Mouse (Mus musculus): ENCODE results near the gene Zscan20.
"Not testable (repeated sequence)": the region's sequence is repeated elsewhere in the genome, so short reads cannot be mapped to it uniquely, and the experiment has no call there.

The Zscan20 gene

DNA sequence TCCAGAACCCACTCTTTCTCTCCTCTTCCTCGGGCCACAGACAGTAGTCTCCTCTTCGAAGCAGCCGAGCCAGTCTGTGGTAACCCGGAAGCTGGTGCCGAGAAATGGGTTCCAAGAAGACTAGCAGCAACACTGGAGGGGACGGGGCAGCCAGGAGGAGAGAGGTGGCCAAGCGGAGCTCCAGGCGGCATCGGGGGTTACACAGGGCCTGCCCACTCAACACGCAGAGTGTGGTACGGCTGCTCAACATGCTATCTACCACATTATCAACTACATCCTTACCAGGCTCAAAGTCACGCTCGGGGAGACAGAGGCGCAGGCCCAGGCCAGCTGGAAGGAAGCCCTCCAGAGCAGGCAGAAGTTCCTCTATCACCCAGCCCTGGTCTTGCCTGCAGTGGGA lies 5.9 kb upstream of the Zscan20 start:
- DNase-seq (ENCODE audit: extremely low spot score, low spot score), result no peak

DNA sequence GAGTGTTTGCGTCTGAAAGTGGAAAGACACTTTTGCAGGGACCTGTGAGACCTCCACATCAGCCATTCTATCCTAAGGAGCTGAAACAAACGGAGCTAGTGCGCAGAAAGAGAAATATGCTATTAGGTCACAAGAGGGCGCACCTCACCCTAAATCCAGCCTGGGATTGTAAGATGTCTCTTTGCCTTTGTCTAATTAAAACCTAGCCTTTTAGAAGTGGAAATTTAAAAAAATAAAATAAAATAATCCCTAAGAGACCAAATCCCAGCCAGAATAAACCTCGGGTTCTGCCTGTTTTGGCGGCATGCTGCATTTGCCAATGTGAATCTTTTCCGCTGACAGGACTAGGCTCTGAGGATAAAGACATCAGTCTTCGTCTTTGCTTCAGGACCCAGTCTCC lies 3.4 kb upstream of the Zscan20 start:
- peak; percentile 61 for DNase-seq (ENCODE audit: extremely low spot score, low spot score)

DNA sequence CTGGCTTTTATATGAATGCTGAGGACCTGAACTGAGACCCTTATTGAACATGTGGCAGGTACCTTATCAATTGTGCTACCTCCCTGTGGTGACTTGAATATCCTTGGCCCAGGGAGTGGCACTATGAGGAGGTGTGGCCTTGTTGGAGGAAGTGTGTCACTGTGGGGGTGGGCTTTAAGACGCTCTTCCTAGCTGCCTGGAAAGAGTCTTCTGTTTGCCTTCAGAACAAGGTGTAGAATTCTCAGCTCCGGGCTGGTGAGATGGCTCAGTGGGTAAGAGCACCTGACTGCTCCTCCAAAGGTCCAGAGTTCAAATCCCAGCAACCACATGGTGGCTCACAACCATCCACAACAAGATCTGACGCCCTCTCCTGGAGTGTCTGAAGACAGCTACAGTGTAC lies 1.8 kb upstream of the Zscan20 start:
- not testable (repeated sequence) for DNase-seq (ENCODE audit: extremely low spot score, low spot score)

DNA sequence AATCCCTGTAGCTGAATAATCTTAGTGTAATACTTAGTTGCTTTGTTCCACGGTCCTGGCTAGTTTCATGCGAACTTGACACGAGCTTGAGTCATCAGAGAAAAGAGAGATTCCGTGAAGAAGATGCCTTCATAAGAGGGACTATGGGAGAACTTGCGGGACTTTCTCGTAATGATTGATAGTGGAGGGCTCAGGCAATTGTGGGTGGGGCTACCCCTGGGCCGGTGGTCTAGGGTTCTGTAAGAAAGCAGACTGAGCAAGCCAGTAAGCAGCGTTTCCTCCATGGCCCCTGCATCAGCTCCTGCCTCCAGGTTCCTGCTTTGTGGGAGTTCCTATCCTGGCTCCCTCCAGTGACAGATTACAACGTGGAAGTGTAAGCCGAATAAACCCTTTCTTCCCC lies 808 bp upstream of the Zscan20 start:
- DNase-seq (ENCODE audit: extremely low spot score, low spot score), result no peak

DNA sequence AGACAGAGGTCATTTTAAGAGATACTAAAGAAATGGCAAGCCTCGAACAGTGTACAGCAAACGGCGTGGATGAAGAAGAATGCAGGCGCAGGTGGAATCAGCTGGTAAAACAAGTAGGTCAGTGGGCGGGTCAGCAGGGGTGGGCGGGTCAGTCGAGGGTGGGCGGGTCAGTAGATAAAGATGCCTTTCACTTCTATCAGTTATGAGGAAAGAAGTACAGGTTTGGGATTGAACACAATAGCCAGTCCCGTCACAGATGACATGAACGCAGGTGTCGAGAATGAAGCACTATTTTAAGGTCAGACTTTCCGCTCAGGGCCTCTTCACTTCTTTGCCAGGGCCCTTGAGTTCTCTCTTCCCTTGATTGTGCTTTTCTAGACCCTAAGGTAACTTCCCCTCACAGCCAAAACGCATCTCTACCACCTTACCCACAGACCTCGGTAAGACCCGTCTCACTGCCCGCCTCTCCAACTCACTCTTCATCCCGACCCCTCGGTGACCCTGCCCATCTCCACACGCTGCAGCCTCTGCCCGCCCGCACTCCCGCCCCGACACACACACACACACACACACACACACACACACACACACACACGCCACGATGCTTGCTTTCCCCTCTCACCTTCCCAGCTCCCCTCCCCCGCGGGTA lies 498 bp downstream of the Zscan20 start:
- DNase-seq (ENCODE audit: extremely low spot score, low spot score), result no peak

DNA sequence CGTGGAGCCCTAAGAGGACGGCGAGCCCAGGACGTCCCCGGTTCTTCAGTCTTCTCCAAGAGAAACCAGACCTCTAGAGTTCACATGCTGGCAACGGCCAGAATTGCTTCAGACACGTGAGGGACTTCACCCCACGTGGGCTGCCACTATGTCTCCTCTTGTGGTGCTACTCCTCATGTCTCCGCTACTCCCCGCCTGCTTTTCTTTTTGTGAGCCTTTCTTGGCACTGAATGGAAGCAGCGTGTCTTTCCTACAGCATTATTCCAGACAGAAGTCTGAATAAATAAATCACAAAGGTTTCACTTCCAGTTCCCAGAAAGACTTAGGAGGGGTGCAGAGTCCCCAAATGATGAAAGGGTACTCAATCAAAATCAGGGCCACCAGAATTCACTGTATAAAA lies 2.2 kb downstream of the Zscan20 start:
- no peak for DNase-seq (ENCODE audit: extremely low spot score, low spot score)

DNA sequence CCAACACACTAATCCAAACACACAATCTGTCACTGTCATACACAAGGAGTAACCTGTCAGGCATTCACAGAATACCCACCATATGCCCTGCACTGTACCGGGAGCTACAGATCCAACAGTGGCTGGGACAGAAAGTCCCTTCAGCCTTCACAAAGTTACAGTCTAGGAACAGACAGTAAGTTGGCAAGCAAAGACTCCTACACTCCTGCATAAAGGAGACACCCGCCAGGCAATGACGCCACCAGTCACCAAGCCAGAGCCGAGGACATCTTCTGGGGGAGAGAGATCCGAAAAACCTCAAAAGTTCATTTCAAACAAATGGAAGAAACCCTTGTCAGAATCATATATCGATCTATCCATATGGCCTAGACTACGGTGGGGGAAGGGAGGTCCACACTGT lies 3.3 kb downstream of the Zscan20 start:
- no peak for DNase-seq (ENCODE audit: extremely low spot score, low spot score)

DNA sequence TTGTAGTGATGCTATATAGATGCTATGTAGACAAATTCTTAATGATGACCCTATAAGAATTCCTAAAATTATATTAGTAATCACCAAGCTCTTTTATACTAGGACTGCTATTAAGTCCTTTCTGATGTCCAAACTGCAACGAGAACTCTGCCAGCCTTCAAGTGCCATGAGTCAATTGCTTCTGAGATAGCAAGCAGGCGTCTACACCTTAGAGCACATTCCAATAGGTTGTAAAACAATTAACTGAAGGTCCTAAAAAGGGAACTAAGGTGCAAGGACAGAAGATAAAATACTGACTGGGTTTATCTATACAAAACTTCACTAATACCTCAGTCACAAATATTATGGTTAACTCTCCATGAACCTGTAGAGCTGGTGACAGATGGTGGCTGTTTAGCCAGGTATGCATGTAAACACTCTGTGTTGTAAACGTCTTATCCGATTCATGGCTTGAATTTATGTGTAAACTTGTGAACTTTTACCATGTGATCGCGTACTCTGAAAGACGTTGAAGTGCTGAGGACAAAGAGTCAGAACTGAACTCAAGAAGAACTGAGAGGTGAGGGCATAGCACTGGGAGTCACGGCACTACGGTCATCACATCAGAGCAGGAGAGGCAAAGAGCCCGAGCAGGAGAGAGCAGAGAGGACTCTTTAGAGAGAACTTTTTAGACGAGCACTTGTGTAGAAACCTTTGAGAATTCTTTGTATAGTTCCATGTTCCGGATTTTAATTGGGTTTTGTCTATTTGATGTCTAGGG lies 11.9 kb downstream of the Zscan20 start:
- no peak for DNase-seq (ENCODE audit: extremely low spot score, low spot score)

DNA sequence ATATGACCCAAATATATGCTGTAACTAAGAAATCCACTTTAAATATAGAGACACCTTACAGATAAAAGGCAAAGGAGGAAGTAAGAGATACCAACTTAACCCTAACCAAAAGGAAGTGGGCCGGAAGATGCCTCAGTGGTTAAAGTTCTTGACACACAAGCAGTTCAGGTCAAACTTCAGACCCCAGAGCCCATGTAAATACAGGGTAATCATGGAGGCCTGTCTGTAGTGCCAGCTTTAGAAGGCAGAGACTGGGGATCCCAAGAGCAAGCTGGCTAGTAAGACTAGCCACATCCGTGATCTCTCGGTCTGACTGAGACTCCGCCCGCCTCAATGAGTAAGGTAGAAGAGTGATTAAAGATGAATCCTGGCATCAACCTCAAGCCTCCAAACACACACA lies 15.8 kb downstream of the Zscan20 start:
- no peak for DNase-seq (ENCODE audit: extremely low spot score, low spot score)

DNA sequence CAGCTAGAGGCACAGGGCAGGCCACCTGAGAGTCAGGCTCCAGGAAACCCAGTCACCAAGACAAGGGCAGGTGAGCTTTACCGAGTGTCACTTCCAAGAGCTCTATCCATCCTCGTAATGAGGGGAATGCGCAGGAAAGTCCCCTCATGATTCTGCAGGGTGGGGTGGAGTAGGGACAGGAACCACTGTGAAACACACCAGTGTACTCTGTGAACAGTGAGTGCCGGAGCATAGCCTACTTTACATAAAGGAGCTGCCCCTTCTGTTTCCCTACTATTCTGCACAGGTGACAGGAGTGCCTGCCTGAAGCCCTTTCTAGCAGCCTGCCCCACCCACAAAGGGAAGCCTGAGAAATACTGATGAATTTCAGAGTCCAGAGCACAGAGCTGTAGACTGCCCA lies 16.6 kb downstream of the Zscan20 start:
- no peak for DNase-seq (ENCODE audit: extremely low spot score, low spot score)

DNA sequence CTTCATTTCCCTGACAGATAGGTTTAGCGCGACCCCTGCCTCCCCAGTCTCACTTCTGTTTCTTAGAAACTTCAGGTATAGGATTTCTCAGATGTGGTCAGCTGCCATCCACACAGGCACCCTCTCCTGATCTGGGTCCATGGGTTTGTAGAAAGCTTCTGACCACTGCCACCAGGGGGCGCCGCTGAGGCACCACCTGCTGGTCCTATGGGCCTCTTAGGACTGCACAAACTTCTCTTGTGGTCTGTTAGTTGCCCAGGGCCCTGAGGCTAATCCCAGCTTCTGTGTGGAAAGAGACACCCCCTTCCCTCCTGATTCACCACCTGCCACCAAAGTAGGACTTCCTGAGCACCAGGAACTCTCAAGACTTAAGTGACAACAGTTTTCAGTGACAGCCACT lies 30.7 kb downstream of the Zscan20 start:
- DNase-seq (ENCODE audit: extremely low spot score, low spot score), result no peak

DNA sequence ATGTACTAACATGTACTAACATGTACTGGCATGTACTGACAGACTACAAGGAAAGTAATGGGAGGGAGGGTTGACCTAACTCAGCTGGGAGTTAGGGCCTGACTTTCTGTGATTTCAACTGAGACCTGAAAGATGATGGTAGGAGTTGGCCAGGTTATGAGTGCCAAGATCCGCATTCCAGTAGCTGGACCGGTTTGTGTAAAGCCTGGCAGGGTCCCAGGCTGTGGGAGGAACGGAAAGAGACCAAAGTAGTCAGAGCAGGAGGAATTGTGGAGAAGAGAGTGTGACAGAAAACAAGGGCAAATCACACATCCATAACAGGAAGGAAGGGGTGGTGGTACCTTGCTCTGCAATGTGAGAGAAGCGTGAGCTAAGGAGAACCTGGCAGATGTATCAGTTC lies 34.1 kb downstream of the Zscan20 start:
- DNase-seq (ENCODE audit: extremely low spot score, low spot score), result no peak

DNA sequence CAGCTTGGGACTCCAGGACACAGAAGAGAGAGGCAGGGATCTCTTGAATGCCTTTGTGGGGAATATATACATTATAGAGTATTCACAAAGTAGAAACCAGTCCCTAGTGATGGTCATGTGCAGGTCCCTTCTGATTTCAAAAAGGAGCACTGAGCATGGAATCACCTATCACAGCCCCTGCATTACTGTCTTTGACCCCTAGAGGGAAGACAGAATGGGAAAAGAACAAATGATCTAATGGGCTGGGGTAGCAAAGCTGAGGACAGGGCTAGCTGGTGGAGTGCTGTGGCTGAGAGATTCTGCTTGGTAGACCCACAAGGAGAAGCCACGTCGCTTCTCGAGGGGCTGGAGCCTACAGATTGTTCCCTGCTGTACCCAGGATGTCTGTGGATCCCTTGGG lies 49.6 kb downstream of the Zscan20 start:
- no peak for DNase-seq (ENCODE audit: extremely low spot score, low spot score)

DNA sequence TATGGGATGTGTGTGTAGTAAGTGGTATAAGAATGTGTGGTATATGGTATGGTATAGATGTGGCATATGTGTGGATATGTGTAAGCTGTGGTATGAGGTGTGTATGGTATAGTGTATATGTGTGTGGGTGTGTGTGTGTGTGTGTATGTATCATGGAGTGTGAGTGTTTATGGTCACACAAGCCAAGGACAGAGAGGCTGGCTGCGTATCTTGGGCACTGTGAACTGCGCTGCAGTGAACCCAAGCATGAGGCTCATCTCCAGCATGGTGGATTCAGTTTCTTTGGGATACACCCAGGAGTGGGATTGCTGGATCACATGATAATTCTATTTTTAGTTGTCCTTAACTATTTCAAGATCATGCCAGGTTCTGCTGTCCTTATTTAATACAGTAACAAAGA lies 55.7 kb downstream of the Zscan20 start:
- no peak for DNase-seq (ENCODE audit: extremely low spot score, low spot score)

DNA sequence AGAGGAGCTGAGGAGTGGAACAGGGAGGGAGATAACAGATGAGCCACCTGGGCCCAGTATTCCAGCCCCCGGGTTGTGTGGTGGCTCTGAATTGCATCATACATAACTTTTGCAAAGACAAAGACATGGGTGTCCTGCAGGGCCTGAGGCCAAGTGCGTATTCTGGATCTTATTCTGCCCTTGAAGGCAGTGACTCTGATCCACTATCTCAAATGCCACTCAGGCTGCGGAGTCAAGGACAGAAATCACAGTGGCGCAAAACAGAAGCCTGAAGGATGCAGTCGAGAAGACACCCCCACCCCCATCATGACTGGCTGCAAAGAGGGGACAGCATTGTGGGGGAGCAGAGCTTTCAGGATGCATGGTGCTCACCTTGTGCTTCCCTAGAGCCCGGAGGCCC lies 59.1 kb downstream of the Zscan20 start:
- no peak for DNase-seq (ENCODE audit: extremely low spot score, low spot score)

DNA sequence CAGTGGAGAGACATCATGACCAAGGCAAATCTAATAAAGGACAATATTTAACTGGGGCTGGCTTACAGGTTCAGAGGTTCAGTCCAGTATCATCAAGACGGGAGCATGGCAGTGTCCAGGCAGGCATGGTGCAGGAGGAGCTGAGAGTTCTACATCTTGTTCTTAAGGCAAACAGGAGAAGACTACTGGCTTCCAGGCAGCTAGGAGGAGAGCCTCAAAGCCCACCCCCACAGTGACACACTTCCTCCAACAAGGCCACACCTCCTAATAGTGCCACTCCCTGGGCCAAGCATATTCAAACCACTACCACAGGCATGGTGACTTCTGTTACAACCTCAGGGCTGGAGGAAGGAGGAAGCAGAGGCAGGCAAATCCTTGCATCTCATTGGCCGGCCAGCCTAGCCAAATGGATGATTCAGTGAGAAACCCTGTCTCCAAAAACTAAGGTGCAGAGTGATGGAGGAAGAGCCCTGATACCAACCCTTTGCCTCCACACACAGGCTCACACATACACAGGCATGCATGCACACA lies 65.9 kb downstream of the Zscan20 start:
- not testable (repeated sequence) for DNase-seq (ENCODE audit: extremely low spot score, low spot score)

DNA sequence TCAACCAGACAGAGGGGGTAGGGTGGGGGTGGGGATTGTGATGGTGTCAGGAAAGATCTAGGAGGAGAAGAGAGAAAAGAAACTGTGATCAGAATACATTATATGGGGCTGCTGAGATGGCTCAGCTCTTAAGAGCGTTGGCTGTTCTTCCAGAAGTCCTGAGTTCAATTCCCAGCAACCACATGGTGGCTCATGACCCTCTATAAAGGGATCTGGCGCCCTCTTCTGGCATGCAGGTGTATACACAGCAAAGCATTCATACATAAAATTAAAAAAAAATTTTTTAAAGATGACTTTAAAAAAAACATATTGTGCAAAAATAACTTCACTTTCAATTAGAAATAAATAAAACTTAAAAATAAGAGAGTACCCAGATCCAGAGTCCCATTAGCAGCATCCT lies 66.5 kb downstream of the Zscan20 start:
- no peak for DNase-seq (ENCODE audit: extremely low spot score, low spot score)

Measured in neural tube, embryonic 10.5 days (tissue).